Mouse (Mus musculus): ENCODE measurements around the gene Bicc1. TPM values are rescaled to one million over a fixed set of nuclear protein-coding genes. Genes with fewer than 3 reads are reported as not detected.
"Not testable (repeated sequence)": the region's sequence is repeated elsewhere in the genome, so short reads cannot be mapped to it uniquely, and the experiment has no call there.

Gene Bicc1
- polyA plus RNA-seq, 1 experiment from 2014 or later: 8.5 TPM

GRCm38 (mm10) chr10:70950105-70950424 lies 209.4 kb downstream of the Bicc1 start:
- Histone ChIP-seq H3K4me2 (ENCODE audit: low read depth) (peak overlapping the region; percentile 31), H3K9ac (ENCODE audit: low read length) (no peak overlapping the region), H3K4me1 (ENCODE audit: control insufficient read depth, insufficient read depth, low read length) (peaks cover 15% of the 10 kb centered on the region), H3K9me3 (ENCODE audit: control insufficient read depth, low read length) (no peaks in the 10 kb centered on the region), H3K27ac (ENCODE audit: low read depth, low read length) (peak overlapping the region; percentile 82; the same call in 1 of the 2 replicates), H3K4me3 (ENCODE audit: low read depth, low read length) (no peak overlapping the region), H3K36me3 (ENCODE audit: control insufficient read depth, insufficient read depth, low read length) (no peaks in the 10 kb centered on the region), H3K27me3 (ENCODE audit: control insufficient read depth, insufficient read depth, low read length) (no peaks in the 10 kb centered on the region)
- ATAC-seq (ENCODE audit: insufficient read depth, low FRiP score, low TSS enrichment): peak; percentile 52
- WGBS: 32% methylated on average over 3 of the region's 3 CpGs
- DNase-seq (ENCODE audit: low spot score): no peak

DNA sequence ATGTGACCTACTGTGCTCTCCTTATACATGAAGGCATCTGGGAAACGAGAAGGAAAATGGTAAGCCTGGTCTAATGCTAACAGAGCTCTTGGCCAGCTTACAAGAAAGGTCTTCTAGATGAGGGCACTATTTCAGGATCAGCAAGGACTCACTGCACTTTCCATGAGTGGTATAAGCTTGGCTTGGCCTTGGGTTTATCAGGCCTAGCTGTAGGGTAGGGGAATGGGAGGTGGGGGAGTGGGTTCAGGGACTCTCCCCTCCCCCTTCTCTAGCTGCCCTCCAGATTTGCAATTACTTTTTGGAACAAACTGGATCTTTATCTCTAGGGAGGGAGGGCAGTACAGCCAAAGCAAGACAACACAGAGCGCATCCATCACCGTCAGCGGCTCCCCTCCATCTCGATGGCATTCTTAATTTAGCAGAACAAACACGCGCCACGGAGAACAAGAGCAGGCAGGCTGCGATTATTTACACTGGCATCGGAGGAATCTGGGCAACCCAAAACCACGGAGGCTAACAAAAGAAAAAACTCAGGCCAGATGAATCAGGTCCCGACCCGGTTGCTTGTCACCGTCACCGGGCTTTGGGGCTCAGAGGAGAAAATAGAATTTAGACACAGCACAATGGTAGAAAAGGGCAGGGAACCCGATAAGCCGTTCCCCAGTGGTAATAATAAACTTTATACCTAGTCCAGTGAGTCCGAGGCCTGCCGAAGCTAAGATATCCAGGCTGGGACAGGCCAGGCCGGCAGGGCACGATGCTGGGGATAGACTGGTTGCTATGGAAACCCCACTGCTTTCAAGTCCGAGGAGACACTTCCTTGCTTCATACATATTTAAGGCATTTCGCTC lies 210.0 kb downstream of the Bicc1 start:
- Histone ChIP-seq H3K4me3 (ENCODE audit: low read depth, low read length) (no peak overlapping the region), H3K4me2 (ENCODE audit: low read depth) (peak overlapping the region; percentile 31), H3K27me3 (ENCODE audit: control insufficient read depth, insufficient read depth, low read length) (no peaks in the 10 kb centered on the region), H3K9me3 (ENCODE audit: control insufficient read depth, low read length) (no peaks in the 10 kb centered on the region), H3K9ac (ENCODE audit: low read length) (peak overlapping the region; percentile 32; the same call in 1 of the 2 replicates), H3K27ac (ENCODE audit: low read depth, low read length) (peak overlapping the region; percentile 82), H3K36me3 (ENCODE audit: control insufficient read depth, insufficient read depth, low read length) (no peaks in the 10 kb centered on the region), H3K4me1 (ENCODE audit: control insufficient read depth, insufficient read depth, low read length) (peaks cover 15% of the 10 kb centered on the region)
- ATAC-seq (ENCODE audit: insufficient read depth, low FRiP score, low TSS enrichment): peak; percentile 84
- 16% methylated on average over 23 of the region's 23 CpGs for WGBS
- peak; percentile 76 for DNase-seq (ENCODE audit: low spot score)

DNA sequence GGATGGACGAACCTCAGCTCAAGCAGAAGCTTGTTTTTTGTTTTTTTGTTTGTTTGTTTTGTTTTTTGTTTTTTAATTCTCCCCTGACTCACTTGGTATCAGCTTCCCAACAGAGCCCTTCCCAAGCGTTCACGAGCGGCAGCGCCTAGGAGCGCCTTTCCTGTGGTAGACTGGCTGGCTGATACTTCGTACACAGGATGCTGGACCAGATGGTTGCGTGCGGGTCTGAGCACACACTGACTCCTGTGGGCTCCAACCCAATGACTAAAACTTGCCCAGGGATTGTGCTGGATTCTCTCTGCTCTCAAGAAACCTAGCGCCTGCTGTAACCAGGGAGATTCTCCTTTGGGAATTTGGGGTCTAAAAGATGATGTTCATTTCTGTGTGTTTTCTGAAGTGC lies 211.2 kb downstream of the Bicc1 start:
- H3K9me3 ChIP-seq (ENCODE audit: control insufficient read depth, low read length): no peaks in the 10 kb centered on the region
- no peak overlapping the region for H3K4me2 ChIP-seq (ENCODE audit: low read depth)
- peaks cover 15% of the 10 kb centered on the region for H3K4me1 ChIP-seq (ENCODE audit: control insufficient read depth, insufficient read depth, low read length)
- DNase-seq (ENCODE audit: low spot score) (no peak), ATAC-seq (ENCODE audit: insufficient read depth, low FRiP score, low TSS enrichment) (no peak)
- no peaks in the 10 kb centered on the region for H3K27me3 ChIP-seq (ENCODE audit: control insufficient read depth, insufficient read depth, low read length)
- H3K27ac ChIP-seq (ENCODE audit: low read depth, low read length): no peak overlapping the region
- H3K36me3 ChIP-seq (ENCODE audit: control insufficient read depth, insufficient read depth, low read length): no peaks in the 10 kb centered on the region
- no peak overlapping the region for H3K9ac ChIP-seq (ENCODE audit: low read length)
- WGBS: 90% methylated on average over 10 of the region's 10 CpGs
- H3K4me3 ChIP-seq (ENCODE audit: low read depth, low read length): no peak overlapping the region

GRCm38 (mm10) chr10:70946121-70946520 lies 213.4 kb downstream of the Bicc1 start:
- not testable (repeated sequence) for H3K27ac ChIP-seq (ENCODE audit: low read depth, low read length); H3K4me2 ChIP-seq (ENCODE audit: low read depth); H3K4me1 ChIP-seq (ENCODE audit: control insufficient read depth, insufficient read depth, low read length); H3K27me3 ChIP-seq (ENCODE audit: control insufficient read depth, insufficient read depth, low read length); H3K36me3 ChIP-seq (ENCODE audit: control insufficient read depth, insufficient read depth, low read length); H3K9me3 ChIP-seq (ENCODE audit: control insufficient read depth, low read length); ATAC-seq (ENCODE audit: insufficient read depth, low FRiP score, low TSS enrichment); H3K4me3 ChIP-seq (ENCODE audit: low read depth, low read length); H3K9ac ChIP-seq (ENCODE audit: low read length); DNase-seq (ENCODE audit: low spot score)
- 91% methylated on average over 13 of the region's 13 CpGs for WGBS

DNA sequence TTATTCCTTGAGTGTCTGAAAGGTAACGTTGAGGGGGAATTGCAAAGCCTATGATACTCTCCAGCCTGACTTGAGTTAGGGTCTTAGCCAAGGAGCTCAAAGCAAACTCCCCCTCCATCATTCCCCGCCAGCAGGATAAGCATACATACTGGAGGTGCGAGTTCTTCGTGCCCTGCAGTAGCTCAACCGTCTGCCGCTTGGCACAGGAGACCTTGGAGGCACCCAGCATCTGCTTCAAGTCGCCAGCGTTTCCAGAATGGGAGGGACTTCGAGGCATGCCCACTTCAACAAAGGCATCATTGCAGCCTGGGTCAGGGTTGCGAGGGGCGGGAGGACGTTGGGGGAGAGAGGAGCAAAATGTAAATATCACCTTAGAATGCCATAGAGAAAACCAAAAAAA lies 214.4 kb downstream of the Bicc1 start:
- DNase-seq (ENCODE audit: low spot score) (no peak), ATAC-seq (ENCODE audit: insufficient read depth, low FRiP score, low TSS enrichment) (no peak)
- Histone ChIP-seq H3K9me3 (ENCODE audit: control insufficient read depth, low read length) (no peaks in the 10 kb centered on the region), H3K4me3 (ENCODE audit: low read depth, low read length) (no peak overlapping the region), H3K27ac (ENCODE audit: low read depth, low read length) (no peak overlapping the region), H3K9ac (ENCODE audit: low read length) (no peak overlapping the region), H3K4me1 (ENCODE audit: control insufficient read depth, insufficient read depth, low read length) (peaks cover 8% of the 10 kb centered on the region), H3K4me2 (ENCODE audit: low read depth) (no peak overlapping the region), H3K27me3 (ENCODE audit: control insufficient read depth, insufficient read depth, low read length) (no peaks in the 10 kb centered on the region), H3K36me3 (ENCODE audit: control insufficient read depth, insufficient read depth, low read length) (no peaks in the 10 kb centered on the region)
- WGBS: 89% methylated on average over 12 of the region's 12 CpGs

- no peak overlapping the region for H3K9ac ChIP-seq (ENCODE audit: low read length)
- no peaks in the 10 kb centered on the region for H3K9me3 ChIP-seq (ENCODE audit: control insufficient read depth, low read length)
- H3K4me2 ChIP-seq (ENCODE audit: low read depth): no peak overlapping the region
- no peak overlapping the region for H3K27ac ChIP-seq (ENCODE audit: low read depth, low read length)
- ATAC-seq (ENCODE audit: insufficient read depth, low FRiP score, low TSS enrichment): no peak
- no peak overlapping the region for H3K4me3 ChIP-seq (ENCODE audit: low read depth, low read length)
- H3K4me1 ChIP-seq (ENCODE audit: control insufficient read depth, insufficient read depth, low read length): no peaks in the 10 kb centered on the region
- no peaks in the 10 kb centered on the region for H3K27me3 ChIP-seq (ENCODE audit: control insufficient read depth, insufficient read depth, low read length)
- no peak for DNase-seq (ENCODE audit: low spot score)
- H3K36me3 ChIP-seq (ENCODE audit: control insufficient read depth, insufficient read depth, low read length): no peaks in the 10 kb centered on the region
- 88% methylated on average over 6 of the region's 6 CpGs for WGBS
These were observed 217.9 kb downstream of the Bicc1 start for GRCm38 (mm10) chr10:70941623-70942022.

- 58% methylated on average over 12 of the region's 12 CpGs for WGBS
- no peak overlapping the region for H3K27ac ChIP-seq (ENCODE audit: low read depth, low read length)
These were observed 219.7 kb downstream of the Bicc1 start for GRCm38 (mm10) chr10:70939751-70940150.

DNA sequence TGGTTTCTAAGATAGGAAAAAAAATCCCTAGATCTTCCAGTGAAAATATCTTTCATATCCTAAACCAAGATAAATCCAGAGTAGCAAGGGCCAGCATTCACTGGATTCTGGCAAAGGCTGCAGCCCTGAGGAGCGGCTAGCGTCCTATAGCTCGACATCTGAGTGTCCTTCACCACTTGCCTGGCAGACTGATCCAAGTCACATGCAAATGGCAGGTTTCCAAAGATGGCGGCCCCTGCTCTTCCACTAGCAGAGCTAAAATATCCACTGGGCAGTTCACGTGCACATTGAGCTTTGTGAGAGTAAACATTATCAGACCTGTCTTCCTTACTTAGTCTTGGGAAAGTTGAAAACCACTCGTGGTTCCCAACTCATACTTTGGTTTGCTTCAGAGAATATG lies 222.1 kb downstream of the Bicc1 start:
- ATAC-seq (ENCODE audit: insufficient read depth, low FRiP score, low TSS enrichment) (no peak), DNase-seq (ENCODE audit: low spot score) (no peak)
- Histone ChIP-seq H3K4me2 (ENCODE audit: low read depth) (no peak overlapping the region), H3K9ac (ENCODE audit: low read length) (no peak overlapping the region), H3K27me3 (ENCODE audit: control insufficient read depth, insufficient read depth, low read length) (no peaks in the 10 kb centered on the region), H3K4me3 (ENCODE audit: low read depth, low read length) (no peak overlapping the region), H3K9me3 (ENCODE audit: control insufficient read depth, low read length) (no peaks in the 10 kb centered on the region), H3K4me1 (ENCODE audit: control insufficient read depth, insufficient read depth, low read length) (no peaks in the 10 kb centered on the region), H3K36me3 (ENCODE audit: control insufficient read depth, insufficient read depth, low read length) (no peaks in the 10 kb centered on the region), H3K27ac (ENCODE audit: low read depth, low read length) (no peak overlapping the region)
- 95% methylated on average over 6 of the region's 6 CpGs for WGBS

More at GRCm38 (mm10) chr10:70939751-70940150, 219.7 kb downstream of the Bicc1 start:
- H3K4me3 ChIP-seq (ENCODE audit: low read depth, low read length): no peak overlapping the region
- DNase-seq (ENCODE audit: low spot score) (peak; percentile 29), ATAC-seq (ENCODE audit: insufficient read depth, low FRiP score, low TSS enrichment) (no peak)
- H3K9ac ChIP-seq (ENCODE audit: low read length): no peak overlapping the region
- no peaks in the 10 kb centered on the region for H3K27me3 ChIP-seq (ENCODE audit: control insufficient read depth, insufficient read depth, low read length)
- no peaks in the 10 kb centered on the region for H3K36me3 ChIP-seq (ENCODE audit: control insufficient read depth, insufficient read depth, low read length)
- no peak overlapping the region for H3K4me2 ChIP-seq (ENCODE audit: low read depth)
- no peaks in the 10 kb centered on the region for H3K9me3 ChIP-seq (ENCODE audit: control insufficient read depth, low read length)
- no peaks in the 10 kb centered on the region for H3K4me1 ChIP-seq (ENCODE audit: control insufficient read depth, insufficient read depth, low read length)

DNA sequence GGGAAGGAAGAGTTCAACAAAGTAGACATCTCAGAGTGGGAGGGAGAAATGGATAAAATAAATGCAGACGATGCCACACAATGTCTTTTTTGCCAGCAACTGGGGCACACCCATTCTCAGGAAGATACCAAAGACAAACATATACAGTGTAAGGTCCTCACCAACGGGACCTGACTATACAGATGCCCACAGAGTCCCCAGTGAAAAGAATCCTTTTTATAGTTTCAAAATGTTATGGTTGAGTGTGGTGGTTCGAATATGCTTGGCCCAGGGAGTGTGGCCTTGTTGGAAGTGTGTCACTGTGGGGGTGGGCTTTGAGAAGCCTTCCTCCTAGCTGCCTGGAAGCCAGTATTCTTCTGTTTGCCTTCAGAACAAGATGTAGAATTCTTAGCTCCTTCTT lies 223.5 kb downstream of the Bicc1 start:
- Histone ChIP-seq H3K9ac (ENCODE audit: low read length) (no peak overlapping the region), H3K4me1 (ENCODE audit: control insufficient read depth, insufficient read depth, low read length) (no peaks in the 10 kb centered on the region), H3K27ac (ENCODE audit: low read depth, low read length) (no peak overlapping the region), H3K4me2 (ENCODE audit: low read depth) (no peak overlapping the region), H3K27me3 (ENCODE audit: control insufficient read depth, insufficient read depth, low read length) (no peaks in the 10 kb centered on the region), H3K36me3 (ENCODE audit: control insufficient read depth, insufficient read depth, low read length) (no peaks in the 10 kb centered on the region), H3K4me3 (ENCODE audit: low read depth, low read length) (no peak overlapping the region), H3K9me3 (ENCODE audit: control insufficient read depth, low read length) (no peaks in the 10 kb centered on the region)
- 87% methylated on average over 3 of the region's 3 CpGs for WGBS
- DNase-seq (ENCODE audit: low spot score) (no peak), ATAC-seq (ENCODE audit: insufficient read depth, low FRiP score, low TSS enrichment) (no peak)
